Mouse (Mus musculus) kidney, adult 2 months (tissue): ENCODE measurements around the gene Nsg2.

Source experiments
- CTCF ChIP-seq: fragments of 200-500 bp; conservative IDR thresholded peaks from 2 replicates; pipeline ENCODE4 v1.5.1; 2011; ENCODE audit warnings: low read depth, mild to moderate bottlenecking, control low read depth, low read length, moderate library complexity, mixed read lengths; ENCODE audit not compliant: insufficient read depth, insufficient read length
- POLR2A ChIP-seq: fragments of 200-500 bp; IDR thresholded peaks from one replicate; pipeline ENCODE4 v1.6.1; 2011; ENCODE audit warnings: low read depth, low read length, control low read depth

GRCm38 (mm10) chr11:32008852-32009251 lies 8.6 kb downstream of the Nsg2 start:
- TF ChIP-seq POLR2A (no peak), CTCF (no peak)
